Mouse (Mus musculus): Measurements from ENCODE around the gene Nrsn2. TPM values are rescaled to one million over a fixed set of nuclear protein-coding genes. Genes with fewer than 3 reads are reported as not detected.

Gene Nrsn2
- polyA plus RNA-seq, 2 experiments: 2.5 to 3.6 TPM

GRCm38 (mm10) chr2:152396110-152397003 is 19.9 kb upstream of the Nrsn2 start:
- Histone ChIP-seq H3K9ac (ENCODE audit: low read depth, low read length, severe bottlenecking) (peak overlapping the region; percentile 94), H3K4me2 (replicated peaks; ENCODE audit: low read depth, low read length, severe bottlenecking) (peak overlapping the region; percentile 92), H3K9me3 (ENCODE audit: control insufficient read depth, low read length) (no peaks in the 10 kb centered on the region), H3K36me3 (ENCODE audit: control insufficient read depth, insufficient read depth, low read length) (peaks cover 19% of the 10 kb centered on the region), H3K27me3 (ENCODE audit: control insufficient read depth, insufficient read depth, low read length) (no peaks in the 10 kb centered on the region), H3K4me3 (replicated peaks; ENCODE audit: low read length) (peak overlapping the region; percentile 93), H3K4me1 (ENCODE audit: control insufficient read depth, insufficient read depth, low read length) (peaks cover 31% of the 10 kb centered on the region), H3K27ac (replicated peaks; ENCODE audit: low read depth, low read length) (peak overlapping the region; percentile 99)
- TF ChIP-seq POLR2A (IDR thresholded peaks at IDR 0.05; ENCODE audit: borderline replicate concordance, extremely low read depth, insufficient read depth, insufficient read length): no peak
- under 1% methylated on average over 39 of the region's 46 CpGs for WGBS
- peak; percentile 78 for ATAC-seq (ENCODE audit: low FRiP score, low read depth)
- peak; percentile 96 for DNase-seq (ENCODE audit: low spot score)

- DNase-seq (ENCODE audit: low spot score): no peak
- H3K4me3 ChIP-seq (replicated peaks; ENCODE audit: low read length): peak overlapping the region; percentile 93
- no peaks in the 10 kb centered on the region for H3K9me3 ChIP-seq (ENCODE audit: control insufficient read depth, low read length)
- WGBS: 20% methylated on average over 13 of the region's 13 CpGs
- H3K27ac ChIP-seq (replicated peaks; ENCODE audit: low read depth, low read length): 0 out of 2 replicates have a peak overlapping the region, but pooled peaks have one; percentile 99
- H3K36me3 ChIP-seq (ENCODE audit: control insufficient read depth, insufficient read depth, low read length): peaks cover 19% of the 10 kb centered on the region
- TF ChIP-seq POLR2A (IDR thresholded peaks at IDR 0.05; ENCODE audit: borderline replicate concordance, extremely low read depth, insufficient read depth, insufficient read length): no peak
- H3K27me3 ChIP-seq (ENCODE audit: control insufficient read depth, insufficient read depth, low read length): no peaks in the 10 kb centered on the region
- peak overlapping the region; percentile 53 for H3K9ac ChIP-seq (ENCODE audit: low read depth, low read length, severe bottlenecking)
- peaks cover 31% of the 10 kb centered on the region for H3K4me1 ChIP-seq (ENCODE audit: control insufficient read depth, insufficient read depth, low read length)
- ATAC-seq (ENCODE audit: low FRiP score, low read depth): no peak
- H3K4me2 ChIP-seq (replicated peaks; ENCODE audit: low read depth, low read length, severe bottlenecking): peak overlapping the region; percentile 92
These were observed 19.0 kb upstream of the Nrsn2 start for GRCm38 (mm10) chr2:152395271-152395920.

GRCm38 (mm10) chr2:152393225-152394017 is 17.0 kb upstream of the Nrsn2 start:
- peaks cover 19% of the 10 kb centered on the region for H3K4me1 ChIP-seq (ENCODE audit: control insufficient read depth, insufficient read depth, low read length)
- ATAC-seq (ENCODE audit: low FRiP score, low read depth) (no peak), DNase-seq (ENCODE audit: low spot score) (no peak)
- H3K36me3 ChIP-seq (ENCODE audit: control insufficient read depth, insufficient read depth, low read length): peaks cover 19% of the 10 kb centered on the region
- no peak overlapping the region for H3K9ac ChIP-seq (ENCODE audit: low read depth, low read length, severe bottlenecking)
- H3K9me3 ChIP-seq (ENCODE audit: control insufficient read depth, low read length): no peaks in the 10 kb centered on the region
- 49% methylated on average over 9 of the region's 9 CpGs for WGBS
- H3K4me3 ChIP-seq (replicated peaks; ENCODE audit: low read length): no peak overlapping the region
- H3K4me2 ChIP-seq (replicated peaks; ENCODE audit: low read depth, low read length, severe bottlenecking): no peak overlapping the region
- no peak for TF ChIP-seq POLR2A (IDR thresholded peaks at IDR 0.05; ENCODE audit: borderline replicate concordance, extremely low read depth, insufficient read depth, insufficient read length)
- H3K27me3 ChIP-seq (ENCODE audit: control insufficient read depth, insufficient read depth, low read length): no peaks in the 10 kb centered on the region
- H3K27ac ChIP-seq (replicated peaks; ENCODE audit: low read depth, low read length): no peak overlapping the region

- H3K4me2 ChIP-seq (replicated peaks; ENCODE audit: low read depth, low read length, severe bottlenecking): no peak overlapping the region
- H3K4me3 ChIP-seq (replicated peaks; ENCODE audit: low read length): no peak overlapping the region
- H3K9me3 ChIP-seq (ENCODE audit: control insufficient read depth, low read length): no peaks in the 10 kb centered on the region
- H3K36me3 ChIP-seq (ENCODE audit: control insufficient read depth, insufficient read depth, low read length): peaks cover 19% of the 10 kb centered on the region
- H3K27me3 ChIP-seq (ENCODE audit: control insufficient read depth, insufficient read depth, low read length): no peaks in the 10 kb centered on the region
- peak; percentile 79 for DNase-seq (ENCODE audit: low spot score)
- TF ChIP-seq POLR2A (IDR thresholded peaks at IDR 0.05; ENCODE audit: borderline replicate concordance, extremely low read depth, insufficient read depth, insufficient read length): no peak
- H3K9ac ChIP-seq (ENCODE audit: low read depth, low read length, severe bottlenecking): no peak overlapping the region
- WGBS: 18% methylated on average over 3 of the region's 3 CpGs
- peaks cover 19% of the 10 kb centered on the region for H3K4me1 ChIP-seq (ENCODE audit: control insufficient read depth, insufficient read depth, low read length)
- no peak overlapping the region for H3K27ac ChIP-seq (replicated peaks; ENCODE audit: low read depth, low read length)
- ATAC-seq (ENCODE audit: low FRiP score, low read depth): no peak
These were observed 16.3 kb upstream of the Nrsn2 start for GRCm38 (mm10) chr2:152392786-152393185.

- Histone ChIP-seq H3K9ac (ENCODE audit: low read depth, low read length, severe bottlenecking) (no peak overlapping the region), H3K4me3 (replicated peaks; ENCODE audit: low read length) (no peak overlapping the region), H3K4me2 (replicated peaks; ENCODE audit: low read depth, low read length, severe bottlenecking) (no peak overlapping the region), H3K27me3 (ENCODE audit: control insufficient read depth, insufficient read depth, low read length) (no peaks in the 10 kb centered on the region), H3K9me3 (ENCODE audit: control insufficient read depth, low read length) (no peaks in the 10 kb centered on the region), H3K27ac (replicated peaks; ENCODE audit: low read depth, low read length) (no peak overlapping the region), H3K36me3 (ENCODE audit: control insufficient read depth, insufficient read depth, low read length) (no peaks in the 10 kb centered on the region), H3K4me1 (ENCODE audit: control insufficient read depth, insufficient read depth, low read length) (no peaks in the 10 kb centered on the region)
- ATAC-seq (ENCODE audit: low FRiP score, low read depth) (no peak), DNase-seq (ENCODE audit: low spot score) (no peak)
- no peak for TF ChIP-seq POLR2A (IDR thresholded peaks at IDR 0.05; ENCODE audit: borderline replicate concordance, extremely low read depth, insufficient read depth, insufficient read length)
- WGBS: 85% methylated on average over 4 of the region's 4 CpGs
These were observed 7.8 kb upstream of the Nrsn2 start for GRCm38 (mm10) chr2:152384191-152384590.
